Mouse (Mus musculus): ENCODE data around the gene Adora1.

Gene Adora1

DNA sequence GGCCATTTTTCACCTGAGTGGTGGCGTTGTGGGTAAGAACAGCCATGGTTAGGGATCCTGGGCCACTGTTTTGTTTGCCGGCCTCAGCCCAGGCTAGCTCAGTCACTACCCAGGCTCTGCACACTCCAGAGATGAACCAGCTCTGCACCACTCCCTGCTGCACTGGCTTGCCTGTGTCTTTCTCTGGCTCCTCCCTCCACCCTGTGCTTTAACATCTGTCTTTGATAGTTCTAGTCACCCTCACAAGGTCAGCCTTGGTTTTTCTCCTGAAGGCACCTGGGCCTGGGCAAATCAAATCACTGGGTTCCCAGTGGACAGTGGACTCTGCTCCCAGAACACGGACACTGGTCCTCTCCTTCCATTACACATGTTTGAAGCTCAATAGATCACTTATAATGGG lies 81.1 kb downstream of the Adora1 start:
- DNase-seq (ENCODE audit: low read depth, low spot score) = no peak

DNA sequence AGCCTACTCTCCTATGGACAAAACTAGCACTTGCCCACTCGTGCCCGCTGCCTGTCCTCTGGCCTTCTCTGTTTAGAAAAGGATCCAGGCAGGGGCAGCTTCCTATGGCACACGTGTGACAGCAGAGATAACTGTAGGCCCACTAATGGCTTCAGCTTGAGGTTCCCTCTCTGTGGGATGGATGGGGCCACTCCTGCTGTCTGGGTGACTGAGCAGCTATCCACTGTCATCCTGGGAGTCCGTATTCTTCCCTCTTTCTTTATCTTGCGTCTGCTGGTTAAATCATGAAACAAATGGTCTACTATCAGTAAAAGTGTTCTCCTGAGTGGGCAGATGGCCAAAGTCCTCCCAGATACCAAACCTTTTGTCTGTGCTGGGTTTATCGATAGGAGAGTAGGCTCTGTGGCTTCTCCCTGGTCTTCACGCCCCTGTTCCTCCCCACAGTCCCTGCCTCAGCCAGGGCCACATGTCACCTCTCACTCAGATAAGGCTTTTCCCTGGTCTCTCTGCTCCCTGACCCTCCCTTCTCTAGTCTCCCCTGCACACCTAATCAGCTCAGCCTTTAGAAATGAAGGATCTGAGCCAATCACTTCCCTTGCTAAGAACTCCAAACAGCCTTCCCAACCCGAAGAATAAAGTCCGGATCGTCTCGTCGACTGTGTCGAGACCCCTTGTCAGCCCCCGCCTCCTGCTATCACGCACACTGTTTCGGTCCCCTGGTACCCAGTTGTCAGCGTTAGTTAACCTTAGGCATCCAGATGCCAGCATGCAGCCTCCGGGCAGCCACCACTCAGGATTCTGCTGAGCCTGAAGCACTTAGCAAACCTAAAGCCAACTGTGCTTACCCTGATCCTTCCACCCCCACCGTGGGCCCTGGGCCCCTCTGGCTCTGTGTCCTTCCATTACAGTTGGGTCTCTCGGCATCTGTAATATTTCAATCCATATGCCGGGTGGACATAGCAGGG lies 82.3 kb downstream of the Adora1 start:
- no peak for DNase-seq (ENCODE audit: low read depth, low spot score)

DNA sequence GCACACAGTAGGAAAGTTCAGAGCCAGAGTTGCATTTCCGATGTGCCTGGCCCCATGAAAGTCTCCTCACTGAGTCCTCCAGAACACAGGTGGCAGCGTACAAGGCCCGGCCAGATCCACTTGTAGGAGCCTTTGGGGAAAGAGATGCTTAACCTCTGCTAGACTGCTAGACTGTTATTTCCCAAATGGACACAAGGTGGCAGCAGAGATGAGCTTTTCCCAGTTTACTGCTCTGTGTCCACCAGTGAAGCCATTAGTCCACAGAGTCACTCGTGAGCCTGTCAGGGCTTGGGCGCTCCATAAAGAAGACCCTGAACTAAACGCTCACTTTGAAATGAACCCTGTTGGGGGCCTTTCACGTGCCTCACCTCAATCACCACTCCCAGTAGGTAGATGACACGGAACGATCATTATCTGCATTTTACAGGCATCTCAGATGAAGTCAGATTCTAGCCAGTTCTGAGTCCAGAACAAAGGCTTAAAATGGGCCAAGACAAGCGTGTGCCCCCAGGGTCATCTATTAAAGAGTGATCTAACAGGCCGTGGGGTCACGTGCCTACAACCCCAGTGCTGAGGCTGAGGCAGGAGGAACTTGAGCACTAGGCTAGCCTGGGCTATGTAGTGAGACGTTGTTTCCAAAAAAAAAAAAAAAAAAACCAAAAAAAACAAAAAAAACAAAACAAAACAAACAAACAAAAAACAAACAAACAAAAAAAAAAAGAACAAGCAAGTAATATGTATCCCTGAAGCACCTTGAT lies 83.4 kb downstream of the Adora1 start:
- DNase-seq (ENCODE audit: low read depth, low spot score) = peak; percentile 89

DNA sequence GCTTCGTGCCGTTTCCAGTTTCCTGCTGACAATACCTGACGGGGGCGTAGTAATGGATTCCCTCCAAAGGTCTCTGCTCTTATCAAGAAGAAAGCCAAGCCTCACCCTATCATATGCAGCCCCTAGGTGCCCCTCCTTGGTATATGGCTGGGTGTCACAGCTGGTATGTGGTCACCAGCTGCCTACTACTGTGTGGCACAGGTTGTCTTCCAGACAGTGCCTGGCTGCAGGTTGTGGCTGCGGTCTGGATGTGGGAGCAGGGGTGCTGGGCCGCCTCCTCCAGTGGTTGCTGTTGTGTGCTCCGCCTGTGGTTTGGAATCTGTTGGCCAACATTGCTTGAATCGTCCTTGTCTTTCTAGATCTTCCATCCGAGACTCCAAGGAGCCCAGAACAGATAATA lies 84.5 kb downstream of the Adora1 start:
- DNase-seq (ENCODE audit: low read depth, low spot score) = no peak

DNA sequence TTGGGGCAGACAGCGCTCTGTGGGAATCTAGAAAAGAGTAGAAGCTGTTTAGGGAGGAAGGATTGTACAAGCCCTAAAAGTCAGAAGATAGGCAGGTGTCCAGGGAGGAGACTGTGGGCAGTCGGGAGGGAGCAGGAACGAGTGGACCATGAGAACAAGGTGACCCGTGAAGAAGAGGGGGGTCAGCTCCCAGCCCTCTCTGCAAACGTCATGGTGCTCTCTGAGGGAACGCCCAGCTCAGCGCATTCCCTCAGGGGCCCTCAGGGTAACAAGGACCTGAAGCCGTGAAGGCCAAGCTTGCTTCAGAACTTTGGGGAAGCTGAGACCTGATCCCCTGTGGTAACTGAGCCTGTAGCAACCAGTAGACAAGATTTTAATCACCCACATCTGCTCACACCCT lies 85.2 kb downstream of the Adora1 start:
- DNase-seq (ENCODE audit: low read depth, low spot score) = no peak
